Mouse (Mus musculus): ENCODE results near the gene Cops7b.

DNA sequence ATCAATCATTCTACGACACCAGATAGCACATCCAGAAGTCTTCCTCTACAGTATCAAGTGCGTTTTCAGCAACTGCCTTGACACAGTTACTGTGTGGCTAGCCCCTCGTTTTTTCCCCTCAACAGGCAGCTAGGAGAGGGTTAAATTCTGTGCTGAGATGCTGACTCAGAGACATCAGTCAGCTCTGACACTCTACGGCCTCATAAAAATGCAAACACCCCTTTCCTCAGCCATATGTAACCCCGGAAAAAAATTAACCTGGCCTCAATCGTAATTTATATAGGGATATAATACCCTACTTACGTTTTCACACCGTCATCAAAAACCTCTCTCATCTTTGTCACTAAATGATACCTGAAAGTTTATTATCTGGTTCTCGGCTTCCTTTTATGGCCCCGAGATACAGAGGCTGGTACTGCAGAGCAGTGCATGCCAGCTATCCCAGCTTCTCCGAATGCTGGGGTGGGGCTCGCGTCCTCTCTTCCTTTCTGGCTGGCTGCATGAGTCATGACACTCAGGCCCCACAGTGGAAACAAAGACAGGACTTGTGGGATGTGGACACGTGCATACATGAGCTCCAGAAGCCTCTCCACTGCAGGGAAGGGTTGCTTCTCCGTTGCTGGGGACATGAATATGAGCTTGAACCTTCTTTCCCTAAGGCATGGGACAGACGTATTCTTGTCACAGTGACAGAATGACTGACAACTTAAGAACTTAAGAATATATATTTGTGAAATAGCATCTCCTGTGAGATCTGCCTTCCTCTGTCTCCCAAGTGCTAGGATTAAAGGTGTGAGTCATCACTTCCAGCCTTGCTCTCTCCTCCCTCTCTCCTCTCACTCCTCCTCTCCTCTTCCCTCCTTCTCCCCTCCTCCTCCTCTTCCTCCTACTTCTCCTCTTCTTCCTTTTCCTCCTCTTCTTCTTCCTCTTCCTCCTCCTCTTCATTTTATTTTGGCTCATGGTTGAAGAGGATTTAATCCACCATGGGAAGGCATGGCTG, 40.6 kb downstream of the Cops7b start:
- TF ChIP-seq CTCF (IDR thresholded peaks at IDR 0.05; ENCODE audit: low read depth, low read length) (no peak), GATA1 (IDR thresholded peaks at IDR 0.05; ENCODE audit: borderline replicate concordance, low read length) (no peak), POLR2AphosphoS5 (IDR thresholded peaks at IDR 0.05; ENCODE audit: insufficient replicate concordance, low read depth, low read length) (no peak), TAL1 (conservative IDR thresholded peaks at IDR 0.05; ENCODE audit: low read depth, low read length) (no peak), GATA2 (IDR thresholded peaks at IDR 0.05; ENCODE audit: borderline replicate concordance, low read depth, low read length) (no peak)
